Mouse (Mus musculus): Measurements from ENCODE around the gene 1700016D06Rik.
A peak's percentile ranks its signal among the peaks of the same experiment; 100 is the strongest.

Gene 1700016D06Rik

DNA sequence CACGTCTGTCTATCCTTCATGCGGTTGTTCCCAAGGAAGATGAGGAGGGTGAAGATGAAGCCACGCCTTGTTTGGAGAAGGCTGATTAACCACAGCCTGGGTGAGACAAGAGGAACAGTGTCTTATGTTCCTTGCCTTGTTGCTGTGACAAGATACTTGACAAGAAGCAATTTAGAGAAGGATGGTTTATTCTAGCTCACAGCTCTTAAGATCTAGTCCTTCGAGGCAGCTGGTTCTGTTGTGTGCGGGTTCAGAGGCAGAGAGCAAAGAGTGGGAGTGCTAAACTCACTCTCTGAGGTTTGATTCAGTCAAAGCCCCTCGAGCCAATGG lies at the start of gene 1700016D06Rik:
TSS of gene 1700016D06Rik (minus strand) at position 31 of the 330 bp plus-strand sequence.
- no peak for DNase-seq (ENCODE audit: low read depth, low spot score)

DNA sequence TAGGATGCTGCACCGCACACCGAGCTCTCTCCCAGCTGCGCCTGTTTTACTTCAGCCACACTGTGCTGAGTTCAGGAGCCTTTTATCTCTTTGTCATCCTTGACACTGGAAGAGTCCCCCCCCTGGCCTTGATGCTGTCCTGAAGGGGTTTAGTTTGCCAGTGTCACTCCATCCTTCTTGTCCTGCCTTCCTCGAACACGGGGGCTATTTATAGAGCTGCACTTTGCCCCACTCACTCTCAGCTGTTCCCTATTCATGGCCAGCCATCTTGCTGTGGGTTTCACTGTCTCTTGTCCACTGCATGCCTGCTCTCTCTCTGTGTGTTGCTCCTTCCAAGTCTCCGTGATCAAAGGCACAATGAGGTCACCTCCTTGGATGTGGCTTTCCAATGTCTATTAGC lies 48.6 kb upstream of the 1700016D06Rik start:
- no peak for DNase-seq (ENCODE audit: low read depth, low spot score)

DNA sequence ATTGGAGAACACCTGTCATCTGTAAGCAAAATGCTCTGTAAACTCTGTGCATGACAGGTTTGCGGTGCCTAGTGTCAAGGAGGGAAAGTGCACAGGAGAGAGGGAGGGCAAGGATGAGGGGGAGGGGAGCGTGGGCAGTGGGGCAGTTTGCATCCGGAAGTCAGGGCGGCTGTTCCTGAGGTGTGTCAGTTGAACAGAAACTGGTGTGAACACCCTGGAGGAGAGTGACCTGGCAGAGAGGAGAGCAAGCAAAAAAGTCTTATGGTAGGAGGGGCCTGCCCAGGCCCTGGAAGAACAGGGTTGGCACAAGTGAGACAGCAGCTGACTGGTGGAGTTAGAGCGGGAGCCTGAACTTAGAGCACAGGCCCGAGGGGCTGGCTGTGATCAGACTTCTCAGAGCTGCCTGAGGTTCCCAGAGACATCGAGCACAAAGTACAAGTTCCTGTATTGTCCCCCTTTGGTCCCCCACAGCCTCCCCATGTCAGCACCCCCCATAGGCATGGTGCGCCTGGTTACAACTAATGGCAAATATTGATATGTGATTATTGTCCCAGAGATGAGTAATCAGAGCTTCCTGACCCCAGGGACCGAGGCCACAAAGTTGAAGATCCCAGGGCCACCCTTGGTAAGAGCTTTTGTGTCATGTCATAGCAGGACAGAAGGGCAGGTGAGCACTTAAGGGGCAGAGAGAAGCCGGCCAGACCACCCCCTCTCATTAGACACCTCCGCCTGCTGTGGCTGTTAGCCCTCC lies 46.2 kb upstream of the 1700016D06Rik start:
- DNase-seq (ENCODE audit: low read depth, low spot score), result no peak

DNA sequence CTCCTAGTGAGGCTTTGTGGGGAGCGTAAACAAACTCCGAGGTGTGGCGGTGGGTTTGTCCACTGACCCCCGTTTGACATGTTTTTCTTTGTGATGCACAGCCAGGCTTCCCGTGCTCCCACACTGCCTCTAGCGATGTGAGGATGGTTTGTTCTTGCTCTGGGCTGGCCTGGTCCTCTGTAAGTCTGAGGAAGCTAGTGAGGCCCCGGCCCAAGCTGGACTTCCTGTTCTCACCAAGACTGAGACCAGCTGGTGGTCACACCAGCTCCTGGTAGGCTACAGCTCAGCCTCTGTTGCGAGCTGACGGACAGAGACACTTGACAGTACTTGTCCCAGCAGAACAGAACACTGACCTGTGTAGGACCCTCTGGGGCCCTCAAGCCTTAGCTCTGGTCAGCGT lies 42.7 kb upstream of the 1700016D06Rik start:
- DNase-seq (ENCODE audit: low read depth, low spot score), result no peak

DNA sequence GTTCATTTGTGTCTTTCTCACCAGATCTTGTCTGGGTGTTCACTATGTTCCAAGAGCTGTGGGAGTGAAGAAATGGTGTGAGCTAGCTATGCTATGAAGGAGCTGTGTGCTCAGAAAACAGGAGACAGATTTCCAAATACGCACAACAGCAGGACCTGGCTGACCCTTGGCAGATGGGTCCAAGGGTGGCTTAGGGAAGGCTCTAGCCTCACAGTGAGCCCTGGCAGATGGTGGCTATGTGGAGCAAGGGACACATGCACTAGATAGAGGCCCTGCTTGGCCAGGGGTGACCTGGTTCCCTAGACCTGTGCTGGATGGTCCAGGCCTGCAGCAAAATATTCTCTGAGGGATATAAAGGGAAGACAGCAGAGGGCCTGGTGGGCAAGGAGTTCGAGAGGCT lies 40.0 kb upstream of the 1700016D06Rik start:
- DNase-seq (ENCODE audit: low read depth, low spot score), result no peak

DNA sequence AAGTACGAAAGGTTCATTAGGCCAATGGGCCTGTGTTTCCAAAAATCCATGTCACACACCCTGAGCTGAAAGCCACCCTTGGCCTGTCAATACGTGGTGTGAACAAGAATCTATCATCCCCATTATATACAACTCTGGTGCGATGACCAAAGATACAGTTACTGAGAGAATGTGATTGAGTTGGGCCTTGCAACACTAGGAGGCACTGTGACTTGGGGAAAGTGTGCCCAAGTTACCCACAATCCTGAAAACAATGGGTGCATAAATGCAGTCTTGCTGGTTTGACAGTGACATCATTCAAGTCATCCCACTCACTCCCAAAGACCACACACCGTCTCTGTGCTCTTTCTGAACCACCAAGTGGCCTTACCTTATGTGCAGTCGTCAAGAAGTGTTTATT lies 38.2 kb upstream of the 1700016D06Rik start:
- no peak for DNase-seq (ENCODE audit: low read depth, low spot score)

DNA sequence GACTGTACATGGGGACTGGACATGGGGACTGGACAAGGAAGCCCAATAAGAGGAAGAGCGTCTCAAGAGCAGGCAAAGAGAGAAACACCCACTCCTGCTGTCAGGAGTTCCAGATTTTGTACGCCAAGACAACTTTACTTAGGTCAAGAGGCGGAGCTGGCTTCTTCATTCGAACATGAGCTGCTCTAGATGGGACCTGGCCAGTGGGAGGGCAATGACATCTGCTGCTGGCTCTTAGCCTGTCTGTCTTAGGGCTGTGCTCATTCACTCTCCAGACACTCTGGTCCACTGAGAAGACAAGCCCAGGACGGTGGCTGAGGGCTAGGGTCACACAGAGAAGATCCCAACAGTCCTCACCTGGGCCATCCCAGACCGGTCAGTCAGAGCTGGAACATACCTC lies 36.2 kb upstream of the 1700016D06Rik start:
- no peak for DNase-seq (ENCODE audit: low read depth, low spot score)

DNA sequence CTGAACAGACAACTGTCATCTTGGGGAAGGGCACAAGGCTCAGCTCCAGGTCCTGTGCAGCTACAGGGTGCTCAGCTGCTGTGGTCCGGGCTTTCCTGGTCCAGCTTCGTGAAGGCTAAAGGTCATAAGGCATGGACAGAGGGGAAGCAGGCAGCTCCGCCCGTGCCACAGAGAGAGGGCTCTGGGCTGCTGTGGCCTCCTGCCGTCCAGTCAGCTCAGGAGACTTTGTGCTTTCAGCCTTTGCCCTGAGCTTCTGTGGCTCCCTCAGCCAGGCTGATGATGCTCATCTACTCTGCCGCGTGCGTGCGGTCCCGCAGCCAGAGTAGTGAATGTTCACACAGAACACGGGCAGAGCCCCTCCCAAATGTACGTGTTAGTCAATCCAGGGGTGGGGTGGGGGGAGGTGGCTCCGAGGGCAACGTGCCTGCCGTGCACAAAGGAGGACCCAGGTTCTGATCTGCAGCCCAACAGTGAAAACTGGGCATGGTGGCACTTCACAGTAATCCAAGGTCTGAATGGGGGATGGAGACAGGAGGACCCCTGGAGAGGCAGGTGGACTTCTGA lies 34.9 kb upstream of the 1700016D06Rik start:
- no peak for DNase-seq (ENCODE audit: low read depth, low spot score)

DNA sequence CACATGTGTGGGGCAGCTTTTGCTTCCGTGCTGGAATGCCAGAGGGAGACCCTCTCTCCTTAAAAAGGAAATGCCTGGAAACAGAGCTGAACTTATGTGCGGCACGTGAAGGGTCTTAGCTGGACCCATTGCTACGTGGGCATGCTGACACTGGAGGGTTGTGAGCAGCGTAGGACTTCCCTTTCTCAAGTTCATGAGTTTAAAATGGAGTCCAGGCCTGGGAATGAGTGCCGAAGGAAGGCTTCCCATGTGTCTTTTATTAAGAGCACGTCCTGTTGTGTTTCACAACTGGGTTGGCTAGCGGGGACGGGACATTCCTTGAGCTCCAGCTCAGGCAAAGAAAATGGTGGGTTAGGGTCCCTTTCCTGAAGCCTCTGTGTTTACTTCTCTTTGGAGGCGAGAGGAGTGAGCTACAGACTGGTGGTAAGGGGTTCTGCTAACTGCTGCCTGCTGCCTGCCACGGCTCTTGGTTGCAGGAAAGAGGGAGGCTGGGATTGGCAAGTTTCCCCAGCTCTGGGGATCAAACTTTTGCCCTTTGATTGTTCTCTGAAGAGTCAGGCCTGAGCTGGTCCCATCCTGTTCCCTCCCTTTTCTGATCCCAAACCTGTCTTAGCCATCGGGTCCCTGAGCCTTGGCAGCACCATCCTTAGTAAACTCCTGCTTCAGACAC lies 29.5 kb upstream of the 1700016D06Rik start:
- no peak for DNase-seq (ENCODE audit: low read depth, low spot score)

DNA sequence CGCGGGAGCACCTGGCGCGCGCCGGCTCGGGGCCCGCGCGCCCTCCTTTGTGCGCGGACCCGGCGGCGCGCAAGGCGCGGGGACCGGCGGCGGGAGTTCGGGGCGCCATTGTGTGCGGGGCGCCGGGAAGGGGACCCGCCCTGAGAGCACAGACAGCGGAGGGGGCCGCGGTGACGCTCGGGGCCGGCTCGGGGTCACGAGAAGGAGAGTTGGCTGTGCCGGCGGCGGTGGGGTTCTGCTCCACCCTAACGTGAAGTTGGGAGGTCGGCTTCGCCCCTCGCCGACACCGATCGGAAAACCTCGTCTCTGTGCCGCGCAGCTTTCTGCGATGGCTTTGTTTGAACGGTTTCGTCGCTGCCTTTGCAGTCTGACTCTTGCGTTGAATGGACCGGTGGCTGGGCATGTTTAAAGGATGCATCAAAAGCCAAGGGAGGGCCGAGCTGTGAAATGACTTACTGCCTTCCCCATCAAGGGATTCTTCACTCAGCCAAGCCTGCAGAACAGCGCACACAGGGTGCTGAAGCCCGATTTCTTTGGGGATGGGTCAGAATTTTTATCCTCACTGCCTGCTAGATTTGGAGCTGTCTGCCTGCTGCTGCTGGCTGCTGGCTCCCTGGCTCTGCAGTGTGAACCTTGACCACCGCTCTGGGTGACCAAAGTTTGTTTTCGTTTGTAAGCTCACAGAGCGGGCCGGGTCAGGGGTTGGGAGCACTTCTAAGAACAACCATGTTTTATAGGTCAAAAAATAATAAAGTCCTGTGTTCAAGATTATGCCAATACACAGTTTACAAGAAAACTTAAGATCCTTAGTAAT lies 27.8 kb upstream of the 1700016D06Rik start:
- DNase-seq (ENCODE audit: low read depth, low spot score), result peak; percentile 9

DNA sequence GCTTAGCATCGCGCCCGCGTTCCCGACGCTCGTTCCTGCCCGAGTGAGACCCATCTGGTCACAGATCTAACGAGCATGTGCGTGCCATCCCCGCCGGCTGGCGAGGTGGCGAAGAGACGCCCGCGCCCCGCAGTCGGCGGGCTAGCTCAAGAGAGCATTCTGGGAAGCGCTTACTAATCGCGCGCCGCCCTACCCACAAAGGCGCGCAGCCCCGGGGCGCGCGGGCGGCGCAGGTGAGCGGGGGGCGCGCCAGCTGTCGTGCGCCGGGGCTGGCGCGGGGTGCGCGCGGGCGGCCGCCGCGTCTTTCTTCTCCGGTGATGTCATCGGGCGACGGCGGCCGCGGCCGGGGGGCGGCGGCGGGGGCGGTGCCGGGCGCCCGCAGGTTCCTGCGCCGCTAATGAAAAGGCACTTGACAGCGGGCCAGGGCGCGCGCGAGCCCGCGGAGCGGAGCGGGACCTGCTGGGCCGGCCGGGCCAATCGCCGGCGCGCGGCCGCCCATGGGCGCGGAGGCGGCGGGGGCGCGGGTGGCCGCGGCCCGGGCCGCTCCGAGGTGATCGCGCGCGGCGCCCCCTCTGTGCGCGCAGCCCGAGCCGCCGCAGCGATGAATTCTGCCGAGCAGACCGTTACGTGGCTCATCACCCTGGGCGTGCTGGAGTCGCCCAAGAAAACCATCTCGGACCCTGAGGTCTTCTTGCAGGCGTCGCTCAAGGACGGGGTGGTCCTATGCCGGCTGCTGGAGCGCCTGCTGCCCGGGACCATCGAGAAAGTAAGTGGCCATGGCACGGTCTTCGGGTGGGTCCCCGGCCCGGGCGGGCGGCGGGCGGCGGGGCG lies 27.0 kb upstream of the 1700016D06Rik start, which contains the start of gene Arhgef7:
TSS of gene Arhgef7 (plus strand) at position 71 of the 831 bp plus-strand sequence.
- peak; percentile 77 for DNase-seq (ENCODE audit: low read depth, low spot score)

DNA sequence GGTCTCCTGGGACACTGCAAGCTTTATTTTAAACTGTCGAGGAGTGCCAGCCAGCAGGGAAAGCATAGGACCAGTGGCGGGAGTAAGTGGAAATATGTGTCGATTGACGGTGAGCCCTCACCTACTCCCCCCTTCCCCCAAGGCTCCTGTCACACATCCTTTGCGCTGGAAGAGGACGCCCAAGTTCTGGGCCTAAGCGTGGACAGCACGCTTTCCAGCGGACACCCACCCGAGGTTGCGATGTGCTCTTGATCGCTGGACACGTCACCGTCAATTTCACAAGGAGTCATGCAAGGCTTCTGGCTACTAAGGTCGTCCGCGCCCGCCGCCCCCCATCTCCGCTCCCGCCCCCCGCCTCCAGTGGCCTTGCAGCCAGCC lies 26.4 kb upstream of the 1700016D06Rik start:
- no peak for DNase-seq (ENCODE audit: low read depth, low spot score)

DNA sequence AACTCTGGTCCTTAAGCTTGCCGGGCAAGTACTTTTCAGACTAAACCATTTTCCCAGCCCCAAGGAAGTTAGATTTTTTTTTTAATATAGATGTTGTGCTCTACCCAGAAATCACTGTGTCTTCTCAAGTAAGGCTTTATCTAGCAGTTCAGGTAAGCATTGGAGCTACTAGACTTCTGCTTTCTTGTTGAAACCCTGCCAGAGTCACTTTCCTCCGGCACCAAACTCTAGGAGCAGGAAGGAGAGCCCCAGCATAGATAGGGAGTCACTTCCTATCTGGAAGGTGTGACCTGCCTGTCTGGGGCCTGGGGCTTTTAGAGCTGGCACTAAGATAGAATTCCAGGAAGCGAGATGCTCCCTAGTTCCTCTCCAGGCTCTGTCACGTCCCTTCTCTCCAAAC lies 16.3 kb upstream of the 1700016D06Rik start:
- no peak for DNase-seq (ENCODE audit: low read depth, low spot score)

DNA sequence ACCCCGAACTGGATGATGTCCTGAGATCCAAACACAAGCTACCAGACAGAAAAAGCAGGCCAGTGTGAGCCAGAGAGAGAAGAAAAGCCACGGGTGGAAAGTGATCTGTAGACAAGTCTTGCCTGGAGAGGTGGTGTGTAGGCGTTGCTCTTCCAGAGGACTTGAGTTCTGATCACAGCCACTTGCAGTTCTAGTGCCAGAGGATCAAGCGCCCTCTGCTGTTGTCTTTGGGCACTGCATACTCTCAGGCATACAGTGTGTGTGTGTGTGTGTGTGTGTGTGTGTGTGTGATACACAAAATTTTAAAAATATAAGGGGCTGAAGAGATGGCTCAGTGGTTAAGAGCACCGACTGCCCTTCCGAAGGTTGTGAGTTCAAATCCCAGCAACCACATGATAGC lies 11.4 kb upstream of the 1700016D06Rik start:
- DNase-seq (ENCODE audit: low read depth, low spot score), result no peak

DNA sequence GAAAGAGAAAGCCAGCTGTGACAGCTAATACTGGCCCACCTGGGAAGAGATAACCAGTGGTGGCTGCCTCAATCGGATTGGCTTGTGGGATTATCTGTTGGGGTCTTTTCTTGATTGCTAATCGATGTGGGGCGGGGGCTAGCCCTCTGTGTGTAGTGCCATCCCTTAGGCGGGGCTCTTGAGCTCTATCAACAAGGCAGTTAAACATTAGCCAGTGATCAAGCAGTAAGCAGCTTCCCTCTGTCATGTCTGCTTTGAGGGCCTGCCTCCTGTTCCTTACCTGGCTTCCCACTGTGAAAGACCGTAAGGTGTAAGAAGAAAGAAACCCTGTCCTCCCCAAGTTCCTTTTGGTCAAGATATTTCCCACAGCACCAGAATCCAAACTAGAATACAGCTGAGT lies 9.6 kb upstream of the 1700016D06Rik start:
- no peak for DNase-seq (ENCODE audit: low read depth, low spot score)

DNA sequence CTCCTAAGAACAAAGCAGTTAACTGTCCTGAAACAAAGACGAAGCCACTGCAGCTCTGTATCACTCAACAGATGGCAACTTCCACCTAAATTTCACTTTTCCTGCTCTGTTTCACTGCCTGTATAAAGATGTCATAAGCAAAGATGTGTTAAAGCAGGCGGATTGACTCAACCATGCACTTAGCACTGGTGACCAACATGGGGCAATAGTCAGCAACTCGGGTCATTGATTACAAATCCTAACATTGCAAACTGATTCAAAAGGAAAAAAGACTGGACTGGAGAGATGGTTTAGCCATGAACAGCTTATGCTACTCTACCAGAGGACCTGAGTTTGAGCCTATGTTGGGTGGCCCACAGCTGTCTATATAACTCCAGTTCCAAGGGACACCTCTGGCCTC lies 8.7 kb upstream of the 1700016D06Rik start:
- no peak for DNase-seq (ENCODE audit: low read depth, low spot score)

DNA sequence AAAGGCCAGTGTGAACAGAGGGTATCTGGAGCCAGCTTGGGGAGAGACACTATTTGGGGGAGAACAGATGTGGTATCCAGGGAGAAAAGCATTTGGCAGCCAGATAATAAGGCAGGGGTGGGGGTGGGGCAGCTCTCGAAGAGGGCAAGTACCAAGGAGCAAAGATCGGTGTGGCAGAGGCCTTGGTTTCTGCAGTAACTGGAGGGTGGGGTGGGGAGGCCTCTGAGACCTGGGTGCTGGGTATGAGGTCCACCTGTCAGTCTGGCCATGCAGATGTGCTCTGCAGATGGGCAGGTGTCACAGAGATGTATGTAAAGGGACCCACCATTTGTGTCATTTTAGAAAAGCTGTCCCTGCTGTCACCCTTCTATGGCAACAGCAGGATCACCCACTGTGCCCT lies 8.0 kb upstream of the 1700016D06Rik start:
- DNase-seq (ENCODE audit: low read depth, low spot score), result no peak

DNA sequence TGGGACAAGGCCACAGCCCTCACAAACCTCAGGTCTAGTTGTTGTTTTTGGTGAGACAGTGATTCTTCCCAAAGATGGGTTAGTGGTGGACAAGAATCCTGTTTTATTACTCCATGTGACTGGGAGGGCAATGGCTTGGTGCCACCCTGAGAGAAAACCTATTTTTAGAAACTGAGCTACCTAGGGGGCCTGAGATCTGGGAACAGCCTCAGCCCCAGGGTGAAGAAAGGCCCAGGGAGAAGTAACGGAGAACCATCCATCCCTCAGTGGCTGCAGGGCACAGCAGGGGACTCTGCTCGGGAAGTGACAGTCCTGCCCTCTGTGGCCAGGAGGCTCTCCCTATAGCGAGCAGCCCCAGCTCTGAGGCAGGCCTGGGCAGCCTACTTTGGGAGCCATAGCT lies 6.8 kb upstream of the 1700016D06Rik start:
- DNase-seq (ENCODE audit: low read depth, low spot score), result no peak

DNA sequence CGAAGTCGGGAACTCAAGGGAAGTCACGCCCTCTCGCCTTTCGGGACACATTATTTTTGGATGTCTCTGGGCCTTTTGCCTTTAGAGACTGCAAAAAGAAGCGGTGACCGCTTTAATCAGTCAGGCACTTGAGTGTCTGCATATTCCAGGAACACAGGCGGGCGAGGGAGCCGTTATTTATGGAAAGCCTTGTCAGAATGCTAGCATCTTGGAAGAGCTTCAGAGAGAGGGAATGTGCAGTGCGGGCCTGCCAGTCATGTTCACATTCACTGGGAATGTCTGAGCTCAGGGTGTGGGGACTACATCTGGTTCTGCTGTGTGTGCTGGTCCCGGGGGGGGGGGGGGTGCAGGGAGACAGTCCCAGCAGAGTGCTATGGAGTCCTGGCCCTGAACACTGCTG lies 5.0 kb upstream of the 1700016D06Rik start:
- DNase-seq (ENCODE audit: low read depth, low spot score), result peak; percentile 64

DNA sequence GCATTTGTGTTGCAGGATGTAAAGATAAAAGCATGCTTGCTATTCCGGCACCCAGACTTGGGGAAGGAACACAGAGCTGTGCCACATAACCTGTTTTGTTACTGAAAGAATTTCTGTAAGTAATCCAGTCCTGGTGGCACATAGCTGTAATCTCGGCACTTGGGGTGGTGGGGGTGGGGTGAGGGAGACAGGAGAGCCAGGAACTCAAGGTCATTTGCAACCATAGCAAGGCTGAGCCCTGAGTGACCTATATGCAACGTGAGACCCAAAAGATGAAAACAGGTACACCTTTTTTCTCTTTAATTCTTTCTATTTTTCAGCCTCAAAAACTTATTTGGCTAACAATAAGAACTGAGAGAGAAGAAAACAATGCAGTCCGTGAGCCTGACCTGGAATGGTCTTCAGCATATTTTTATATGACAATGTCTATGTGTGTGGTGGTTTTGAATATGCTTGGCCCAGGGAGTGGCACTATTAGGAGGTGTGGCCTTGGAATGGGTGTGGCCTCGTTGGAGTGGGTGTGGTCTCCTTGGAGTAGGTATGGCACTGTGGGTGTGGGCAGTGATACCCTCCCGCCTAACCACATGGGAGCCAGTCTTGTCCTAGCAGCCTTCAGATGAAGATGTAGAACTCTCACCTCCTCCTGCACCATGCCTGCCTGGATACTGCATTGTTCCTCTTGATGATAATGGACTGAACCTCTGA lies 4.0 kb upstream of the 1700016D06Rik start:
- no peak for DNase-seq (ENCODE audit: low read depth, low spot score)

DNA sequence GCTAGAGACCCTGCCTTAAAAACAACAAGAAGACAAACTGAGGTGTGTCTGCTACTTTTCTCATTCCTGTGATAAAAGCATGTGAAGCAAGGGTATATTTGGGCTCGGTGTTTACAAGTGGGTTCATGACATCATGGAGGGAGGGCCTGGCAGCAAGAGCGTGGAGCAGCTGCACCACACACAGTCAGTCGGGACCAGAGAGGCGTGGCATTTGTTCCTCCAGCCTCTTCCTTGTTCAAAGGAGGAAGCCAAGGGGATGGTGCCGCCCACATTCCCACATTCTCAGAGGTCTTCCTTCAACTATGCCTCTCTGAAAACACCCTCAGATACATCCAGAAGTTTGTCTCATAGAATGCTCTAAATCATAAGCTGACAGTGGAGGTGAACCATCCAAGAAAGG lies 2.9 kb upstream of the 1700016D06Rik start:
- DNase-seq (ENCODE audit: low read depth, low spot score), result no peak

Data from telencephalon, adult 2 months (tissue).